Mouse (Mus musculus): ENCODE results near the gene Gm21973.

The Gm21973 gene

GRCm38 (mm10) chr15:10400415-10400814, 75.2 kb downstream of the Gm21973 start:
- no peak for DNase-seq (ENCODE audit: low spot score)

DNA sequence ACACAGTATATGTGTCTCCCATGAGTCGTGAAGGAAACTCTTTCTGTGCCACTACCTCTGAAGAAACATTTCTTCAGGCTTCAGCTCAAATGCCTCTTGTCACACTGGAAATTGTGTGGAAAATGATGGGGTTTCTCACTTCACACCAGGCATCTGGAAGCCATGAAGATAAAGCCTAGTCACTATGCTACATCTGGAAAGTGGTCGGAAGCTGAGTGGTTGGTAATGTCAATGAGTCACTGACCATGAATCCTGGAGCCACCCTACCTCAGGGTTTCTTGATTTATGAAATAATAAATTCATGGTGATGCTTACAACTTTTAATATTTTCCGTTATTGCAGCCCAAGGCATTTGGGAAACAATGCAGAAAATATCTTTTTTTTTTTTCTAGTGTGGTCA, 84.7 kb downstream of the Gm21973 start:
- no peak for DNase-seq (ENCODE audit: low spot score)

DNA sequence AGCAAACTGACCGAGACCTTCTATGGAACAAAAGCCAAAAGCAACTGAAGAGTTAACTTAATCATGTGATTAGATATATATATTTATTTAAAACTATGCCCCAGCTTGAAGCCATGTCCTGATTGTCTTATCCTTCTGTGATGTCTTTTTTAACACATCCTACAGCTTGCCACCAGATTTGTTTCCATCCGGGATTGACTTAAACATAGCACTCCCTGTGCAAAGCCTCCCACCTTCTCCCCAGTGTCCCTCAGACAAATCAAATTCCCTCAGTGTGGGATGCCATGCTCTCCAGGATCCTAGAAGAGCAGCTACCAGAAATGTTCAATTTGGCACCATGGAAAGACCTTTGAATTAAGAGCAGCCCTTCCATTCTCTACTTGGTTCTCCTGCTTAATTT, 85.7 kb downstream of the Gm21973 start:
- DNase-seq (ENCODE audit: low spot score), result no peak

- DNase-seq (ENCODE audit: low spot score), result no peak
Measured at GRCm38 (mm10) chr15:10413656-10414055, 88.5 kb downstream of the Gm21973 start.

DNA sequence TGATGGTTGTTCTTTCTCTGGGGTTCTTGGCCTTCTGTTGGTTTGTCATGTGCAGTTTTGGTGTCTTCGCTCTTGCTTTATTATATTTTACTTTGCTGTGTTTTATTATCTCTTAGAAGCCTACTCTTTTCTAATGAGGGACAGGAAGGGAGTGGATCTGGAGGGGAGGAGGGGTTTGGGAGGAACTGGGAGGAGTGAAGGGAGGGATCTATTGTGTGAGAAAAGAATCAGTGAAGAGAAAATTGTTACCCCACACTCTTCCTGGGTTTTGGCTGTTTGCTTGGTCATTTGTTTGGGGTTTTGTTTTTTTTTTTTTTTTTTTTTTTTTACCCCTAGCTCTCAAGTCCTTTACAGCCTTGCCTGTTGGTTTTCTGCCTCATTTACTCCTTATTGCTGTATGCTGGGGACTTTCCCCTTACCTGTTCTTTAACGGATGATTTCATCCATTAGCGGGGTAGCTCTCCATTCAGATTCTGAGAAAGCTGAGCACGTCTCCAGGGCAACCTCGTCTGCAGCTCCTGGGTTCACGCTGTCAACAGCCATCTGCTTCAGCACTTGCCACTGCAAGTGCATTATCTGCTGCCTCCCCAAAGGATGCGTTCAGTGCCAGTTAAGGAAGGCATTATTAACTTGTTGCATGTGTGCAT, 96.1 kb downstream of the Gm21973 start:
- no peak for DNase-seq (ENCODE audit: low spot score)

GRCm38 (mm10) chr15:10421785-10422144, 96.6 kb downstream of the Gm21973 start:
- no peak for DNase-seq (ENCODE audit: low spot score)
